8 mouse cellular contexts compared by ENCODE assay signal in the genomic region with DNA sequence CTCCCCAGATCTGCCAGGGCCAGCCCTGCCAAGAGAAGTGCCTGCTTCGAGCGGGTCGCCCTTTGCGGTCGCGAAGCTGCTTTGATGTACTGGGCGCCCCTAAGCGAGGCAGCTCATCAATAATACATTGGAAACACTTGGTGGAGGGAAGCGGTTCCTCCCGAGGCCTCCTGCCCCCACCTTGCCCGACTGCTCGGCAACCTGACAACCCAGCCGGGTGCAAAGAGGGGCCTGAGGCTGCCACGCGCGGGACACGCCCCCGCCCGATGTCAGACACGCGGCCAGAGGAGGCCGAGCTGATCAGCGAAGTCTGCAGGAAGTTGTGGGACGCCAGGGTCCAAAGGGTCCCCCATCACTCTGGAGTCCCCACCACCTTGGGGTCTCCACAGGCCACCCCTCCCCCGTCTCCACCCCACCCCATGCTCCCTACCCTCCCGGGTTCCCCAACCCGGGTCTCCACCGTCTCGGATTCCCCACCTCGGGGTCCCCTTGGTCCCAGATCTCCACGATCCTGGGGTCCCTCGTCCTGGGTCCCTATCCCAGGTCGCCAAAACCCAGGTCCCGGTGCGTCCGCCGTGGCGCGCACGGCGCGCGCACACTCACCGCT. TPM values are rescaled to one million over a fixed set of nuclear protein-coding genes. Genes with fewer than 3 reads are reported as not detected.
DNase-seq lines count a peak whose midpoint lies in the region; ATAC-seq and TF ChIP-seq lines count a peak whose summit lies in the region.

No protein-coding gene starts in this region.

- 0 out of 2 replicates have a peak, but pooled peaks cover 5% of the 10 kb centered on the region for H3K4me1 ChIP-seq in lung, embryonic 14.5 days (ENCODE audit: insufficient read depth)
- peaks cover 22% of the 10 kb centered on the region for H3K4me1 ChIP-seq in heart, embryonic 15.5 days (replicated peaks)
- peaks cover 8% of the 10 kb centered on the region for H3K4me1 ChIP-seq in liver, embryonic 11.5 days (replicated peaks; ENCODE audit: control insufficient read depth, insufficient read depth, low read length)
- H3K4me1 ChIP-seq in olfactory bulb, adult 2 months (ENCODE audit: control insufficient read depth, insufficient read depth, low read length) = peaks cover 18% of the 10 kb centered on the region

- H3K4me3 ChIP-seq in lung, embryonic 14.5 days (ENCODE audit: low read depth, low read length) = peak overlapping the region; percentile 61
- peak overlapping the region; percentile 64 for H3K4me3 ChIP-seq in heart, embryonic 15.5 days
- peak overlapping the region; percentile 56 for H3K4me3 ChIP-seq in liver, embryonic 11.5 days (ENCODE audit: low read depth, low read length)
- H3K4me3 ChIP-seq in olfactory bulb, adult 2 months (ENCODE audit: insufficient read depth, low read depth, low read length) = peak overlapping the region; percentile 79

- no peaks in the 10 kb centered on the region for H3K36me3 ChIP-seq in lung, embryonic 14.5 days (ENCODE audit: insufficient read depth)
- H3K36me3 ChIP-seq in heart, embryonic 15.5 days = no peaks in the 10 kb centered on the region
- no peaks in the 10 kb centered on the region for H3K36me3 ChIP-seq in liver, embryonic 11.5 days (ENCODE audit: control insufficient read depth, insufficient read depth, low read length)

- TF ChIP-seq POLR2A in olfactory bulb, adult 2 months (IDR thresholded peaks at IDR 0.05; ENCODE audit: insufficient read depth, low read depth, low read length) = no peak

- H3K27ac ChIP-seq in lung, embryonic 14.5 days (ENCODE audit: low read depth) = no peak overlapping the region
- H3K27ac ChIP-seq in heart, embryonic 15.5 days = no peak overlapping the region
- no peak overlapping the region for H3K27ac ChIP-seq in liver, embryonic 11.5 days (ENCODE audit: low read depth, low read length)
- H3K27ac ChIP-seq in olfactory bulb, adult 2 months (ENCODE audit: insufficient read depth, low read depth, low read length) = no peak overlapping the region

- no peaks in the 10 kb centered on the region for H3K9me3 ChIP-seq in lung, embryonic 14.5 days (ENCODE audit: low read depth, low read length)
- H3K9me3 ChIP-seq in heart, embryonic 15.5 days (replicated peaks) = no peaks in the 10 kb centered on the region
- peaks cover 2% of the 10 kb centered on the region; the same call in 1 of the 2 replicates for H3K9me3 ChIP-seq in liver, embryonic 11.5 days (ENCODE audit: control insufficient read depth, low read length)

- no peak for TF ChIP-seq CTCF in lung, embryonic 14.5 days (IDR thresholded peaks at IDR 0.05; ENCODE audit: low read depth)
- TF ChIP-seq CTCF in olfactory bulb, adult 2 months (IDR thresholded peaks at IDR 0.05; ENCODE audit: insufficient read depth, low read depth, low read length) = no peak

- peak overlapping the region; percentile 99 for H3K4me2 ChIP-seq in lung, embryonic 14.5 days
- H3K4me2 ChIP-seq in heart, embryonic 15.5 days = peak overlapping the region; percentile 98
- peak overlapping the region; percentile 99 for H3K4me2 ChIP-seq in liver, embryonic 11.5 days

- peaks cover 20% of the 10 kb centered on the region for H3K27me3 ChIP-seq in lung, embryonic 14.5 days (ENCODE audit: insufficient read depth, low read length)
- H3K27me3 ChIP-seq in heart, embryonic 15.5 days = 0 out of 2 replicates have a peak, but pooled peaks cover 5% of the 10 kb centered on the region
- H3K27me3 ChIP-seq in liver, embryonic 11.5 days (replicated peaks; ENCODE audit: control insufficient read depth, insufficient read depth, low read length) = peaks cover 49% of the 10 kb centered on the region

- peak; percentile 38 for ATAC-seq in lung, embryonic 14.5 days (ENCODE audit: insufficient read depth)
- ATAC-seq in heart, embryonic 15.5 days (replicated peaks; ENCODE audit: insufficient number of reproducible peaks, insufficient read depth, low FRiP score, low read depth) = 0 out of 2 replicates have a peak, but pooled peaks have one; percentile 4
- peak; percentile 30; the same call in 1 of the 2 replicates for ATAC-seq in liver, embryonic 11.5 days (replicated peaks; ENCODE audit: low FRiP score)

- peak overlapping the region; percentile 59 for H3K9ac ChIP-seq in lung, embryonic 14.5 days
- H3K9ac ChIP-seq in heart, embryonic 15.5 days = peak overlapping the region; percentile 60
- peak overlapping the region; percentile 50 for H3K9ac ChIP-seq in liver, embryonic 11.5 days (ENCODE audit: low read depth, low read length)

- 2% methylated on average over 44 of the region's 44 CpGs for WGBS in lung, embryonic 14.5 days
- 2% methylated on average over 41 of the region's 44 CpGs for WGBS in heart, embryonic 15.5 days
- WGBS in liver, embryonic 11.5 days = 2% methylated on average over 43 of the region's 44 CpGs
- WGBS in olfactory bulb, adult 2 months = 2% methylated on average over 44 of the region's 44 CpGs

- DNase-seq in lung, embryonic 14.5 days = no peak
- no peak for DNase-seq in lung, postnatal 14 days
- DNase-seq in adrenal gland, postnatal 14 days = peak; percentile 67
- DNase-seq in liver, embryonic 11.5 days (ENCODE audit: low spot score) = peak; percentile 46
- no peak for DNase-seq in layer of hippocampus, adult 18-20 months (ENCODE audit: low spot score in 2 of 2)
- DNase-seq in cerebellum, adult 9-11 months = no peak

RNA-seq across cellular contexts. Expression of gene 1190005I06Rik, which starts 13.7 kb away (rescaled TPM):
- polyA plus RNA-seq in lung, embryonic 14.5 days (2014; fragmentation: Nextera tagmentation; extraction: Ambion mirVana) = 3.1 and 5.1 TPM in 2 replicates
- total RNA-seq in adrenal gland, postnatal 14 days (2021) = 27.8 and 31.6 TPM in 2 replicates
- 3.0 and 4.4 TPM in 2 replicates for polyA plus RNA-seq in heart, embryonic 15.5 days (2015; fragmentation: Nextera tagmentation; extraction: Ambion mirVana)
- polyA plus RNA-seq in liver, embryonic 11.5 days (2014; fragmentation: Nextera tagmentation; extraction: Ambion mirVana) = 1.6 and 4.1 TPM in 2 replicates
- not detected in 2 replicates for polyA plus RNA-seq in olfactory bulb, adult 2 months (2012; ENCODE audit: insufficient read depth, insufficient read length, low replicate concordance, missing spikeins)
- 10 to 100 TPM; 17.4 to 17.6 TPM for total RNA-seq in layer of hippocampus, adult 18-20 months (2021)

RNA-seq across cellular contexts. Expression of gene Gm27021, which starts 34.1 kb away (rescaled TPM):
- polyA plus RNA-seq in lung, embryonic 14.5 days (2014; fragmentation: Nextera tagmentation; extraction: Ambion mirVana) = 2.6 and 5.0 TPM in 2 replicates
- total RNA-seq in adrenal gland, postnatal 14 days (2021) = 0.64 TPM in 1 of 2 replicates, not detected in the other
- 2.1 and 2.5 TPM in 2 replicates for polyA plus RNA-seq in heart, embryonic 15.5 days (2015; fragmentation: Nextera tagmentation; extraction: Ambion mirVana)
- polyA plus RNA-seq in liver, embryonic 11.5 days (2014; fragmentation: Nextera tagmentation; extraction: Ambion mirVana) = 0.69 and 2.4 TPM in 2 replicates
- polyA plus RNA-seq in olfactory bulb, adult 2 months (2012; ENCODE audit: insufficient read depth, insufficient read length, low replicate concordance, missing spikeins) = not detected in 2 replicates
- total RNA-seq in layer of hippocampus, adult 18-20 months (2021) = 1 to 10 TPM; 1.4 to 2.0 TPM

RNA-seq across cellular contexts. Expression of gene Cox4i1, which starts 34.3 kb away (rescaled TPM):
- 941 and 956 TPM in 2 replicates for polyA plus RNA-seq in lung, embryonic 14.5 days (2014; fragmentation: Nextera tagmentation; extraction: Ambion mirVana)
- total RNA-seq in adrenal gland, postnatal 14 days (2021) = 2,387 and 2,670 TPM in 2 replicates
- 1,832 and 2,366 TPM in 2 replicates for polyA plus RNA-seq in heart, embryonic 15.5 days (2015; fragmentation: Nextera tagmentation; extraction: Ambion mirVana)
- 1,052 and 1,118 TPM in 2 replicates for polyA plus RNA-seq in liver, embryonic 11.5 days (2014; fragmentation: Nextera tagmentation; extraction: Ambion mirVana)
- 424 TPM in 1 of 2 replicates, not detected in the other for polyA plus RNA-seq in olfactory bulb, adult 2 months (2012; ENCODE audit: insufficient read depth, insufficient read length, low replicate concordance, missing spikeins)
- 1,000 to 10,000 TPM; 1,117 to 1,130 TPM for total RNA-seq in layer of hippocampus, adult 18-20 months (2021)

RNA-seq across cellular contexts. Expression of gene Emc8, which starts 34.6 kb away (rescaled TPM):
- polyA plus RNA-seq in lung, embryonic 14.5 days (2014; fragmentation: Nextera tagmentation; extraction: Ambion mirVana) = 289 and 315 TPM in 2 replicates
- total RNA-seq in adrenal gland, postnatal 14 days (2021) = 106 and 116 TPM in 2 replicates
- polyA plus RNA-seq in heart, embryonic 15.5 days (2015; fragmentation: Nextera tagmentation; extraction: Ambion mirVana) = 144 and 163 TPM in 2 replicates
- 265 and 295 TPM in 2 replicates for polyA plus RNA-seq in liver, embryonic 11.5 days (2014; fragmentation: Nextera tagmentation; extraction: Ambion mirVana)
- 399 TPM in 1 of 2 replicates, not detected in the other for polyA plus RNA-seq in olfactory bulb, adult 2 months (2012; ENCODE audit: insufficient read depth, insufficient read length, low replicate concordance, missing spikeins)
- 10 to 100 TPM; 74.7 to 96.9 TPM for total RNA-seq in layer of hippocampus, adult 18-20 months (2021)

RNA-seq across cellular contexts. Expression of gene Gins2, which starts 44.7 kb away (rescaled TPM):
- polyA plus RNA-seq in lung, embryonic 14.5 days (2014; fragmentation: Nextera tagmentation; extraction: Ambion mirVana) = 131 and 139 TPM in 2 replicates
- 10.3 and 15.5 TPM in 2 replicates for total RNA-seq in adrenal gland, postnatal 14 days (2021)
- polyA plus RNA-seq in heart, embryonic 15.5 days (2015; fragmentation: Nextera tagmentation; extraction: Ambion mirVana) = 43.9 and 56.2 TPM in 2 replicates
- 125 and 127 TPM in 2 replicates for polyA plus RNA-seq in liver, embryonic 11.5 days (2014; fragmentation: Nextera tagmentation; extraction: Ambion mirVana)
- not detected in 2 replicates for polyA plus RNA-seq in olfactory bulb, adult 2 months (2012; ENCODE audit: insufficient read depth, insufficient read length, low replicate concordance, missing spikeins)
- total RNA-seq in layer of hippocampus, adult 18-20 months (2021) = 1 to 10 TPM; 3.5 to 4.2 TPM

Comparison
In these comparisons a context has a peak if more than half of its experiments do, and no peak if none do; other contexts are left out.
1. DNase-seq: peak in adrenal gland, postnatal 14 days (single experiment) and liver, embryonic 11.5 days (single experiment); none in lung, embryonic 14.5 days (single experiment), lung, postnatal 14 days (single experiment), layer of hippocampus, adult 18-20 months (0 of 2) and cerebellum, adult 9-11 months (single experiment).
2. Peak in every context shown above with its lines, with median percentiles within 50 percentile points of each other: ATAC-seq, H3K4me2 ChIP-seq, H3K4me3 ChIP-seq and H3K9ac ChIP-seq.